Mouse (Mus musculus) midbrain, embryonic 16.5 days (tissue): ENCODE measurements around the gene Ddx47. TPM values are rescaled to one million over a fixed set of nuclear protein-coding genes. Genes with fewer than 3 reads are reported as not detected.

Experiments used
- ATAC-seq: fragments of 200-750 bp; cut with Nextera tagmentation; 2 replicates; pipeline ENCODE4 v1.8.0; 2017; ENCODE audit warnings: moderate TSS enrichment
- H3K27ac ChIP-seq: fragments of 300-500 bp; sonication (generic); 2 replicates; pipeline ENCODE4 v1.5.1; 2014; ENCODE audit warnings: mild to moderate bottlenecking, low read length, mixed read lengths
- H3K27me3 ChIP-seq: fragments of 300-500 bp; sonication (generic); 2 replicates; pipeline ENCODE4 v1.6.1; 2014; ENCODE audit warnings: low read depth, low read length, mixed read lengths; ENCODE audit not compliant: control insufficient read depth, insufficient read depth
- H3K36me3 ChIP-seq: fragments of 300-500 bp; sonication (generic); 2 replicates; pipeline ENCODE4 v1.6.1; 2014; ENCODE audit warnings: mild to moderate bottlenecking, low read length, moderate library complexity, mixed read lengths; ENCODE audit not compliant: control insufficient read depth, insufficient read depth
- H3K4me1 ChIP-seq: fragments of 300-500 bp; sonication (generic); 2 replicates; pipeline ENCODE4 v1.6.1; 2014; ENCODE audit warnings: mild to moderate bottlenecking, low read length, mixed read lengths; ENCODE audit not compliant: control insufficient read depth, insufficient read depth
- H3K4me2 ChIP-seq: fragments of 300-500 bp; sonication (generic); 2 replicates; pipeline ENCODE4 v1.6.1; 2014; ENCODE audit warnings: mild to moderate bottlenecking, low read length, mixed read lengths
- H3K4me3 ChIP-seq: fragments of 300-500 bp; sonication (generic); 2 replicates; pipeline ENCODE4 v1.5.1; 2014; ENCODE audit warnings: low read depth, mild to moderate bottlenecking, low read length, moderate library complexity, mixed read lengths
- H3K9ac ChIP-seq: fragments of 300-500 bp; sonication (generic); 2 replicates; pipeline ENCODE4 v1.6.1; 2014; ENCODE audit warnings: low read depth, low read length, mixed read lengths
- H3K9me3 ChIP-seq: fragments of 300-500 bp; sonication (generic); replicated peaks from 2 replicates; pipeline ENCODE4 v1.6.1; 2014; ENCODE audit warnings: mild to moderate bottlenecking, low read length, mixed read lengths; ENCODE audit not compliant: control insufficient read depth, poor library complexity, severe bottlenecking
- WGBS: fragments of 180-500 bp; shearing (Covaris S2); extraction: QIAGEN DNeasy Blood & Tissue Kit; methylation state at CpG from one replicate; pipeline ENCODE4 v1.1.7; 2014; 5-methylcytosine and 5-hydroxymethylcytosine counted together
- polyA plus RNA-seq: library from polyadenylated mRNA; unstranded; fragments of >200 nt; fragmentation: Nextera tagmentation; extraction: Ambion mirVana; gene quantifications from 2 replicates; pipeline ENCODE4 v1.2.1, GENCODE M21; 2015

Gene Ddx47
- polyA plus RNA-seq, 1 experiment from 2014 or later = 75.1 TPM

GRCm38 (mm10) chr6:135070347-135070746 is 58.9 kb downstream of the Ddx47 start:
- ATAC-seq = no peak

More at GRCm38 (mm10) chr6:135070347-135070746, 58.9 kb downstream of the Ddx47 start:
- peaks cover 12% of the 10 kb centered on the region for H3K27me3 ChIP-seq
- H3K4me3 ChIP-seq = no peak overlapping the region
- H3K4me1 ChIP-seq = peaks cover 4% of the 10 kb centered on the region
- H3K36me3 ChIP-seq = no peaks in the 10 kb centered on the region
- no peak overlapping the region for H3K27ac ChIP-seq
- 65% methylated on average over 2 of the region's 2 CpGs for WGBS
- H3K9ac ChIP-seq = no peak overlapping the region
- H3K4me2 ChIP-seq = no peak overlapping the region
- H3K9me3 ChIP-seq = no peaks in the 10 kb centered on the region

Other genes with a start within 250 kb of the Ddx47 start
- gene Dusp16, start 219.0 kb upstream of the Ddx47 start, polyA plus RNA-seq = 4.7 and 5.5 TPM in 2 replicates
- 4.3 and 4.8 TPM in 2 replicates for gene Crebl2, start 181.5 kb upstream of the Ddx47 start, polyA plus RNA-seq
- 44.7 and 46.8 TPM in 2 replicates for gene Gpr19, start 113.0 kb upstream of the Ddx47 start, polyA plus RNA-seq
- 20.7 and 22.6 TPM in 2 replicates for gene Cdkn1b, start 91.2 kb upstream of the Ddx47 start, polyA plus RNA-seq
- 4.2 and 5.5 TPM in 2 replicates for gene Apold1, start 29.9 kb upstream of the Ddx47 start, polyA plus RNA-seq
- 0.12 and 0.20 TPM in 2 replicates for gene Gprc5a, start 54.0 kb downstream of the Ddx47 start, polyA plus RNA-seq
- not detected in 2 replicates for gene Gprc5d, start 106.7 kb downstream of the Ddx47 start, polyA plus RNA-seq
- 123 and 139 TPM in 2 replicates for gene Fam234b, start 186.4 kb downstream of the Ddx47 start, polyA plus RNA-seq
- 4.6 and 5.5 TPM in 2 replicates for gene Hebp1, start 186.4 kb downstream of the Ddx47 start, polyA plus RNA-seq
- gene Gsg1, start 242.7 kb downstream of the Ddx47 start, polyA plus RNA-seq = 0.25 TPM in 2 replicates